In the genomic region with DNA sequence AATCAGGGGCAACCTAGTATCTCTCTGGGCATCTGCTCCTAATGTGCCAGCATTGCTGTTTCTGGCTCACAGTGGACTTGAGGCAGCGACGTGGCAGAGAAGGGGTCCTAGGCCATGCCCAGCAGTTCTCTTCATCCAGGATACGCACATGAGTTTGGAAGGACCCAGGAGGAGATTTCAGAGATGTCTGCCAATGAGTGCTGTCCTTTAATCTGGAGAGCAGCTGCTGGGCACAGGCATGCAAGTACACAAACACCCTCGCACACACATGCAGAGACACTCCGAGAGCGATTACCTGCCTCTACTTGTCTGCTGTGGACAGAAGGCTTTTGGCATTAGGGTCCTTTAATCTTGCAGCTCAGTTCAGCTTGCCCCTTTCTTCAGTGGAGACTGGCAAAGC, we compare ENCODE assay signal across 8 mouse cellular contexts. TPM values are rescaled to one million over a fixed set of nuclear protein-coding genes. Genes with fewer than 3 reads are reported as not detected.
DNase-seq lines count a peak whose midpoint lies in the region; ATAC-seq lines count a peak whose summit lies in the region.

A gene (plus strand): TSS at position 343 of the 400 bp plus-strand sequence.

- H3K9ac ChIP-seq in stomach, embryonic 16.5 days (ENCODE audit: low read length): 0 out of 2 replicates have a peak within 1 kb of the TSS, but pooled peaks have one; percentile 18

- WGBS in stomach, embryonic 16.5 days: 78% methylated on average over 6 of the region's 6 CpGs

- H3K27ac ChIP-seq in stomach, embryonic 16.5 days (ENCODE audit: low read length): no peak within 1 kb of the TSS

- H3K27me3 ChIP-seq in stomach, embryonic 16.5 days (ENCODE audit: control insufficient read depth, insufficient read depth, low read length): no peaks in the 10 kb centered on the region

- no peak within 1 kb of the TSS for H3K4me2 ChIP-seq in stomach, embryonic 16.5 days (ENCODE audit: low read depth, low read length)

- H3K9me3 ChIP-seq in stomach, embryonic 16.5 days (replicated peaks; ENCODE audit: control insufficient read depth, low read length): no peaks in the 10 kb centered on the region

- no peak within 1 kb of the TSS for H3K4me3 ChIP-seq in stomach, embryonic 16.5 days (replicated peaks; ENCODE audit: low read length)

- DNase-seq in adrenal gland, adult 18-20 months (ENCODE audit: low spot score in 2 of 2): peak in 1 of 2 experiments; percentile 8
- no peak for DNase-seq in adrenal gland, adult (ENCODE audit: inconsistent age in 2 of 2, low spot score in 1 of 2)
- no peak for DNase-seq in thymus, postnatal 0 days (ENCODE audit: low spot score)
- DNase-seq in thymus, postnatal 4 days: no peak
- peak; percentile 19 for DNase-seq in heart, postnatal 4 days
- no peak for DNase-seq in MN1 (ENCODE audit: low spot score)
- no peak for DNase-seq in thymus, postnatal 25 days

- no peak for ATAC-seq in stomach, embryonic 16.5 days (ENCODE audit: insufficient read depth, low FRiP score)

- H3K36me3 ChIP-seq in stomach, embryonic 16.5 days (ENCODE audit: control insufficient read depth, insufficient read depth, low read length): no peaks in the 10 kb centered on the region

- H3K4me1 ChIP-seq in stomach, embryonic 16.5 days (ENCODE audit: control insufficient read depth, insufficient read depth, low read length): peaks cover 3% of the 10 kb centered on the region

RNA-seq across cellular contexts. Expression of the gene that starts here (rescaled TPM):
- total RNA-seq in adrenal gland, adult 18-20 months (2021): 10 to 100 TPM; 21.3 to 32.1 TPM
- 10.5 TPM in 2 replicates for polyA plus RNA-seq in thymus, postnatal 0 days (2015; fragmentation: Nextera tagmentation; extraction: Ambion mirVana)
- 10 to 100 TPM; 61.2 to 63.6 TPM for total RNA-seq in heart, postnatal 4 days (2021)
- 56.2 and 60.3 TPM in 2 replicates for polyA plus RNA-seq in stomach, embryonic 16.5 days (2015; fragmentation: Nextera tagmentation; extraction: Ambion mirVana)
